Mouse (Mus musculus): Measurements from ENCODE around the gene Ednra. TPM values are rescaled to one million over a fixed set of nuclear protein-coding genes. Genes with fewer than 3 reads are reported as not detected.

Ednra gene
- polyA plus RNA-seq, 1 experiment from 2014 or later, result 2.4 TPM

DNA sequence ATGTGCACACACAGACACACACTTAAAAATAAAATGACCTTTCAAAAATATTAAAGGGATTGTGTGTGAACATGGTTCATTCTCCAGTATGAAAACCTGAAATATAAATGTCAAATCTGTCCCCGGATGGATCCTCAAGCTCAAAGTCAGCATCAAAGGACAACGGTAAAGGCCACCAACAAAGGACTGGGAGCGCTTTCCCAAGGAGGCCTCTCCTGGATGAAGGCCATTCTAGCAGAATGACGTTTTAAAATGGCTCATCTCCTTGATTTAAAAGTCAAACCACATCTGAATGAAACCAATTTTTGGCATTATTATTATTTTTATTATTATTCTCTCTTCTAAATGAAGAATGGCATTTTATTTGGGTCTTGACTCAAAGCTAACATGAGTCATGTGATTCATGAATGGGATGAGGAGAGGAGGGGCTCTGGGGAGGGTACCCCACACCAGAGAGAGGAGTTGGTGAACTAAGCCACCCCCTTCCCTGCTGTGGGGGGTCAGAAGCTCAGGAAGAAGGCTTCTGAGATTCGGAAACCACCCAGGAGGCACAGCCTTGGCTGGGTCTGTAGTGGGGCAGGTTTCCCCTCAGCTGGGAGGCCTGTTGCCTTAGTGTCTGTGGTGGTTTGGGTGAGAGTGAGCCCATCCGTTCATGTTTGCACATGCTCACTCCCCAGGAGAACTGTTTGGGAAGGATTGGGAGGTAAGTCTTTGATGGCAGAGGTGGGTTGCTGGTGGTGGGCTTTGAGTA, 40.7 kb downstream of the Ednra start:
- H3K4me2 ChIP-seq, result no peak overlapping the region
- H3K27me3 ChIP-seq, result no peaks in the 10 kb centered on the region
- H3K9me3 ChIP-seq (replicated peaks), result no peaks in the 10 kb centered on the region
- no peaks in the 10 kb centered on the region for H3K4me1 ChIP-seq (replicated peaks)
- ATAC-seq (ENCODE audit: low read depth), result no peak
- WGBS (ENCODE audit: insufficient replicate concordance), result 69% methylated on average over 6 of the region's 6 CpGs
- no peaks in the 10 kb centered on the region for H3K36me3 ChIP-seq
- H3K9ac ChIP-seq, result no peak overlapping the region
- no peak for DNase-seq
- H3K27ac ChIP-seq, result no peak overlapping the region
- no peak overlapping the region for H3K4me3 ChIP-seq (replicated peaks)

DNA sequence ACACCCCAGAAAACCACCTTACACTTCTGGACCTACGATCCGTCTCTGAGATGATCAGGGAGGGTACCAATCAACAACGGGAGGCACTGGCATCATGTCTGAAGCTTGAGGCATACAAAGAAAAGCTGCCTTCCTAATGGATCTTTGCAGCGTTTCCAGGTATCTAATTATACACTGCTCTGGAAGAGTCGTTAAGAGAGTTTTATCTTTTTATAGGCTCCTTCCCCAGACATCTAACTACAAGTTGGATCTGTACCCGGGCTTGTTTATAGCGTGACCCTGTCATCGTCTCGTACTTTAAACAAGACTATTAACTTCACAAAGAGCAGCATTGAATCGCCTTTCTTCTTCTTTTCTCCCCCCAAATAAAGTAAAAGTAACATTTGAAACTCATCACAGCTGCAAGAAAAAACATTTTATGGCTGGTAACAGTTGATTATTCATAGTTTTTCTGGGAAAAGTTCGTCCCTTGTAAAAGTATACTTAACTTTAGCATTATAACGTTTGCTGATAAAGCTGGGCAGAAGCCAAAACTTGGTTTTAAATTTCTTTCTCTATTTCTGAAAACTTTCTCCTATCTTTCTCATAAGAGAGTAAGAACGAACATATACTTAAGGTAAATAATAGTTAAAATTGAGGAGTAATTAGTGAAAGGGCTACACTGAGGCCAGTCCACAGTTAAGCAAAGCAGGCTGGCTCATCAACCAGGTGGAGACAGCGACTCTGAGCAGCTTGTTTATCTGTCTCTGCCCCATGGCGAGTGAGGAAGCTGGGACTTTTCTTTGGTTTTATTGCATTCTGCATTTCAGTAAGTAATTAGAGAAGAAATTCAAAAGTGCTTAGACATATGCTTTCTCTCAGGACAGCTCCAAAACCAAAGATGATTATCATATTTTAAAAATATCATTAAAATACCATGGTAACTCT, 42.0 kb downstream of the Ednra start:
- Histone ChIP-seq H3K4me2 (no peak overlapping the region), H3K4me3 (replicated peaks) (no peak overlapping the region)

DNA sequence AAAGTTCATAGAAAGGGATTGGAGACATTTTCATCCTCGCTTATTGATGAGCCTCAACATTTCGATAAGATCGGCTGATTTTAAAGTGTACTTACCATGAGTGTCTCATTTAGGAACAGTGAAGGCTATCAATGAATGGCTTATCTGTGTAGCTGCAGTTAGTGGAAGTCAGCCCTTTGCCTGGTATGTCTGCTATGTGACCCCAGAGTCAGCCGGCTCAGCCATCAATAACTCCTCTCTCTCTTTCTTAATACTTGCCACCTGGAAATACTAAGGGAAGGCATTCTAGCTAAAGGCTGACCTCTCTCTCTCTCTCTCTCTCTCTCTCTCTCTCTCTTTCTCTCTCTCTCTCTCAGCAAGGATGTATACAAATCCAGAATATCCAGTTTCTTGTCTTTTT, 52.2 kb downstream of the Ednra start:
- Histone ChIP-seq H3K4me3 (replicated peaks) (no peak overlapping the region), H3K27me3 (no peaks in the 10 kb centered on the region), H3K27ac (no peak overlapping the region), H3K9ac (no peak overlapping the region), H3K36me3 (no peaks in the 10 kb centered on the region), H3K4me1 (replicated peaks) (no peaks in the 10 kb centered on the region), H3K9me3 (replicated peaks) (no peaks in the 10 kb centered on the region), H3K4me2 (no peak overlapping the region)
- ATAC-seq (ENCODE audit: low read depth), result no peak
- DNase-seq, result no peak
- 73% methylated on average over 4 of the region's 4 CpGs for WGBS (ENCODE audit: insufficient replicate concordance)

More for the DNA sequence above, 42.0 kb downstream of the Ednra start:
- Histone ChIP-seq H3K9ac (no peak overlapping the region), H3K36me3 (no peaks in the 10 kb centered on the region), H3K4me1 (replicated peaks) (no peaks in the 10 kb centered on the region), H3K27ac (no peak overlapping the region), H3K27me3 (no peaks in the 10 kb centered on the region), H3K9me3 (replicated peaks) (no peaks in the 10 kb centered on the region)
- WGBS (ENCODE audit: insufficient replicate concordance), result 49% methylated on average over 15 of the region's 15 CpGs
- ATAC-seq (ENCODE audit: low read depth) (no peak), DNase-seq (no peak)

DNA sequence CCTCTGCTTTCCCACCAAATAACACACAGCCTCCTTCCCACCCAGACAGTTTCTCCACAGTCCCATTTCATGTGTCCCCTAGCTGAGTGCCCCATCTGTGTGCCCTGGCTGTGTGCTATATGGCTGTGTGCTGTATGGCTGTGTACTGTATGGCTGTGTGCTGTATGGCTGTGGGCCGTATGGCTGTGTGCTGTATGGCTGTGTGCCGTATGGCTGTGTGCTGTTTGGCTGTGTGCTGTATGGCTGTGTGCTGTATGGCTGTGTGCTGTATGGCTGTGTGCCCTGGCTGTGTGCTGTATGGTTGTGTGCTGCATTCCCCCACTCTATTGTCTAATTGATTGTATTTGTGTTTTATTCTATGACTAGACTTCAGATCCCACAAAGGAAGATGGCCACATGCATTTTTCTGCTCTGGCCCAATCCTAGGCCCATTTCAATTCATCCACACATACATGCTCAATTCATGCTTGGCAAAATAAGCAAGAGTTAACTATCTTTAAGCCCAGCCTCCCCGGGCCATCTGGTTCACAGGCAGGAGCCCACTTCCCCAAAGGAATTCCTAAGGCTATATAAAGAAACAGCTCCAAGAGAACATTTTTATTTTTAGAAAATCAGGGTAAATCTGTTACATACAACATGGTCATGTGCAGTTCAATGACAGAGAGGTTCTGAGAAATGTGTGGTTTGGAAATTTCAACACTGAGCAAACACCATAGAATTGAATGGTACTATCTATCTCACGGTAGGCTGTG, 53.5 kb downstream of the Ednra start:
- no peaks in the 10 kb centered on the region for H3K9me3 ChIP-seq (replicated peaks)
- H3K27me3 ChIP-seq, result no peaks in the 10 kb centered on the region
- H3K4me1 ChIP-seq (replicated peaks), result no peaks in the 10 kb centered on the region
- H3K4me3 ChIP-seq (replicated peaks), result no peak overlapping the region
- H3K9ac ChIP-seq, result no peak overlapping the region
- no peak overlapping the region for H3K27ac ChIP-seq
- DNase-seq, result no peak
- ATAC-seq (ENCODE audit: low read depth), result no peak
- no peak overlapping the region for H3K4me2 ChIP-seq
- H3K36me3 ChIP-seq, result no peaks in the 10 kb centered on the region
- WGBS (ENCODE audit: insufficient replicate concordance), result 69% methylated on average over 4 of the region's 4 CpGs

DNA sequence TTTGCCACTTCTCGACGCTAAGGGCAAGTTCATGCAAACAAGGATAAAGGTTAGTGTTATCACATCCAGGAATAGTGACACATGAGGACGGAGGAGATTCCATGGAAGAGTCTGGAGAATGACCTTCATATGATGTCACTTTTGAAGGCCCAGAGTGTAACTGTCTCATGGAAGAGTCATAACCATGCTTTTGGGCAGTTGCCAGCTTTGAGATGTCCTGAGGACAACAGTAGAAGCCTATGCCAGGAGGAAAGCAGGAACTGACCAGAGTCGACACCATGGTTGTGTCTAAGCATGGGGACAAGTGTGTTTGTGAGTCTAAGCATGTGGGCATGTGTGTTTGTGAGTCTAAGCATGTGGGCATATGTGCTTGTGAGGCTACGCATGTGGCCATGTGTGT, 56.3 kb downstream of the Ednra start:
- no peak overlapping the region for H3K27ac ChIP-seq
- WGBS (ENCODE audit: insufficient replicate concordance), result 66% methylated on average over 5 of the region's 5 CpGs
- DNase-seq, result no peak
- no peak overlapping the region for H3K4me3 ChIP-seq (replicated peaks)
- no peak for ATAC-seq (ENCODE audit: low read depth)
- H3K9ac ChIP-seq, result no peak overlapping the region
- no peak overlapping the region for H3K4me2 ChIP-seq
- H3K36me3 ChIP-seq, result no peaks in the 10 kb centered on the region
- H3K27me3 ChIP-seq, result no peaks in the 10 kb centered on the region
- no peaks in the 10 kb centered on the region for H3K4me1 ChIP-seq (replicated peaks)
- H3K9me3 ChIP-seq (replicated peaks), result no peaks in the 10 kb centered on the region

DNA sequence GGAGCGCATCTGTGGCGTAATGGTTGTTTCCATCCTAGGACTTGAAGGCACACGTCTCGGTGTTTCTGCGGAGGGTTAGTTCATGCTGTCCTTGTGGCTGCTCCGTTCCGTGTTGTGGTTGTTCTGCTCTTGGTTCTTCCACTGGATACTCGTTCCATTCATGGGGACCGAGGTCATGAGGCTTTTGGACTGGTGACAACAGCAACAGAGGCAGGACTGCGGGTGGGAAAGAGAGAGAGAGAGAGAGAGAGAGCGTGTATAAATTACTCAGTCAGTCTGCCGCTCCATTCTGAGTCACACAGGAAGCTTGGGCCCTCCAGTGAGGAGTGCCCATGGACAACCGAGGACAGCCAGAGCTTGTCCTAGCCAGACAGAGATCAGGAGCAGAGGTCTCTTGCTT, 59.4 kb downstream of the Ednra start:
- DNase-seq (no peak), ATAC-seq (ENCODE audit: low read depth) (no peak)
- Histone ChIP-seq H3K4me3 (replicated peaks) (no peak overlapping the region), H3K4me2 (no peak overlapping the region), H3K9ac (no peak overlapping the region), H3K36me3 (no peaks in the 10 kb centered on the region), H3K27ac (no peak overlapping the region), H3K9me3 (replicated peaks) (no peaks in the 10 kb centered on the region), H3K4me1 (replicated peaks) (no peaks in the 10 kb centered on the region), H3K27me3 (no peaks in the 10 kb centered on the region)
- WGBS (ENCODE audit: insufficient replicate concordance), result 80% methylated on average over 13 of the region's 13 CpGs

DNA sequence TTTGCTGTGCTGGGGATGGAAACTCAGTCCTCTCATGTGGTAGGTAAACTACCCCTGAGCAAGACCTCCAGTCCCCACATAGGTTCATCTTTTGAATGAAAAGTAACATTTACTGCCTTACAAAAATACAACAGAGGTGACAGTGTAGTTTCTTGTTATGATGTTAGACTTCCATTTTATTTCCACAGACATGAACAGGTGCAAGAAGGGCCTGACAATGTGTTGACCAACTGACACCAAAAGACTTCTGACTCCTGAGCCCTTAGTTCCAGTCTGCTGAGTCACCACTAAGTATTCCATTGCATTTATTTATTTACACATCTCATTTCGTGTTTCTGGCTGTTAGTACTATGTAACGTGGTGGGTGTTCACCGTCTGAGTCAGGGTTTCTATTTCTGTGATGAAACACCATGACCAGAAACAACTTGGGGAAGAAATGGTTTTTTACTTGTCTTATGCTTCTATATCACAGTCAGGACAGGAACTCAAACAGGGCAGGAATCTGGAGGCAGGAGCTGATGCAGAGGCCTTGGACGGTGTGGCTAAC, 64.7 kb downstream of the Ednra start:
- ATAC-seq (ENCODE audit: low read depth), result no peak
- Histone ChIP-seq H3K27ac (no peak overlapping the region), H3K27me3 (no peaks in the 10 kb centered on the region), H3K4me3 (replicated peaks) (no peak overlapping the region), H3K9me3 (replicated peaks) (no peaks in the 10 kb centered on the region), H3K9ac (no peak overlapping the region), H3K36me3 (no peaks in the 10 kb centered on the region), H3K4me2 (no peak overlapping the region), H3K4me1 (replicated peaks) (no peaks in the 10 kb centered on the region)
- DNase-seq, result no peak
- 55% methylated on average over 4 of the region's 4 CpGs for WGBS (ENCODE audit: insufficient replicate concordance)

DNA sequence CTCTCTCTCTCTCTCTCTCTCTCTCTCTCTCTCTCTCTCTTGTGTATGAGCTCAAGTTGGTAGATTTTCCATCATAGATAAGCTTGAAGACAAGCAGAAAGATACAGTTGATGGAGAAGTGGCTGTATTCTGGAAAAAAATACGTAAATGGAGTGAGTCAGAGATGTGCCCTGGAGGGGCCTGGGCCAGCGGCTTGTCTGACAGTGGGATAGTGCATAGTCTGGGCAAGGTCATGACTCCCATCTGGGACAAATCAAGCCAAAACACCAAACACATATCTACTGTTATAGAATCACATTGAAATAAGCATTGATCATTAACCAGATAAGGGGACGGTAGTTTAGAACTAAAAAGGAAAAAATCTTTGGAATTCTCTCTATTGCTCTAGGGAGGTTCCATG, 65.9 kb downstream of the Ednra start:
- no peak overlapping the region for H3K27ac ChIP-seq
- DNase-seq (no peak), ATAC-seq (ENCODE audit: low read depth) (no peak)
- H3K36me3 ChIP-seq, result no peaks in the 10 kb centered on the region
- H3K27me3 ChIP-seq, result no peaks in the 10 kb centered on the region
- H3K9me3 ChIP-seq (replicated peaks), result no peaks in the 10 kb centered on the region
- no peak overlapping the region for H3K4me2 ChIP-seq
- H3K4me1 ChIP-seq (replicated peaks), result no peaks in the 10 kb centered on the region
- H3K9ac ChIP-seq, result no peak overlapping the region
- WGBS (ENCODE audit: insufficient replicate concordance), result 59% methylated on average over 3 of the region's 3 CpGs
- H3K4me3 ChIP-seq (replicated peaks), result no peak overlapping the region

DNA sequence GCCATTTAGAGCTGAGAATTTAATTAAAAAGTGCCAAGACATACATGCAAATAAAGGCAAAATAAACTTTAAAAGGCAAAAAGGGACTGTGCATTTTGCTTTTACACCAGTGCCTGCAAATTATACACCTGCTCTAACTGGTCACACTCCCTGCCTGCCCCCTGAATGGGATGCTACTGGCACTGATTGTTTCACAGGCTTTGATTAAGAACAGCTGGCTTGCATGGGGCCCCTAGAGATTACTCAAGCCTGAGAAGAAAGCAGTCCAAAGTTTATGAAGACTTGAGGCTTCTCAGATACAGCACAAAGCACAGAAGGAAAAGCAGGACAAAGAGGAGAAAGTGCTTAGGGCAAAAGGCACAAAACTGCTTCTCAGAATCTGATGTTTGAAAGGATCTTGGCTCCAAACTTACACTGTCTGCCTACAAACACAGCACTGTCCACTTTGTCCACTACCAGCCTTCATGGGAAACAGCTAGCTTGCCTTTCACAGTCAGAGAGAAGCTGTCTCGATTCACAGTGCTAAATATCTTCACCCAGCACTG, 73.5 kb downstream of the Ednra start:
- DNase-seq (no peak), ATAC-seq (ENCODE audit: low read depth) (no peak)
- 44% methylated on average over 1 of the region's 1 CpGs for WGBS (ENCODE audit: insufficient replicate concordance)
- H3K9me3 ChIP-seq (replicated peaks), result no peaks in the 10 kb centered on the region
- H3K4me2 ChIP-seq, result no peak overlapping the region
- no peaks in the 10 kb centered on the region for H3K36me3 ChIP-seq
- no peaks in the 10 kb centered on the region for H3K4me1 ChIP-seq (replicated peaks)
- no peaks in the 10 kb centered on the region for H3K27me3 ChIP-seq
- H3K27ac ChIP-seq, result no peak overlapping the region
- H3K9ac ChIP-seq, result no peak overlapping the region
- no peak overlapping the region for H3K4me3 ChIP-seq (replicated peaks)

DNA sequence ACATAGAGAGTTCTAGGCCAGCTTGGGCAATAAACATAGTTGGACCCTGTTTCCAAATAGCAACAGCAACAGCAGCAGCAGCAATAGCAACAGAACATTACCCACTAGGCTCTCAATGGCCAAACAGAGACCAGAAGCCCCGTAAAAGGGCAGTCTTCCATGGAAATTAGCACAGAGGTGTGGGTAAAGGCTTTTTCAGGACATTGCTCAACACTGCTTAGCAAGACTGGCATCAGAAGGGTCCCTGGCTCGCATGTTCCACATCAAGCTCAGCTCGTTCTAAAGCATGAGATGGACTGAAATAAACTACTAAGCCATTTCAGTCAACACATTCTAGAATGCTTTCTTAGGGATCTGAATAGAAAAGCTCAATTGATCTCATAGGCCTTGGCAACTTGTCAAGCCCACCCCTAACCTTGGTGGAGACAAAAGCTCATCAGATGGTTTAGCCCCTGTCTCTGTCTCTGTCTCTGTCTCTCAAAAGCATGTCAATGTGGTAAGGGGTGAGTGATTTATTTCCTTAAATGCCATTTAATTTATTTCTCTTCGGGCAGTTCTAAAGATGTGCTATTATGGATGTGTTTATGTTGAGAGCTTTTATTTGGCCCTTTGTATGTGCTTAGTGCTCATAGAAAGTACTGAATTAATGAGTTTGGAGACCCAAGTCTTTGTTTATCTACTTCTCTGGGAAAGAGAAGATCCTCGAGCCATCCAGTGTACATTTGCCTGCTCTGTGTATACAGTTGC, 84.0 kb downstream of the Ednra start:
- no peak overlapping the region for H3K4me3 ChIP-seq (replicated peaks)
- no peaks in the 10 kb centered on the region for H3K27me3 ChIP-seq
- no peak overlapping the region for H3K4me2 ChIP-seq
- H3K4me1 ChIP-seq (replicated peaks), result no peaks in the 10 kb centered on the region
- 64% methylated on average over 5 of the region's 5 CpGs for WGBS (ENCODE audit: insufficient replicate concordance)
- H3K9me3 ChIP-seq (replicated peaks), result no peaks in the 10 kb centered on the region
- no peak overlapping the region for H3K27ac ChIP-seq
- H3K36me3 ChIP-seq, result no peaks in the 10 kb centered on the region
- ATAC-seq (ENCODE audit: low read depth) (no peak), DNase-seq (no peak)
- H3K9ac ChIP-seq, result no peak overlapping the region

Measured in liver, embryonic 13.5 days (tissue).